Mouse (Mus musculus) liver, embryonic 15.5 days (tissue): ENCODE results near the gene Fthl17c. TPM values are rescaled to one million over a fixed set of nuclear protein-coding genes. Genes with fewer than 3 reads are reported as not detected.
"Not testable (repeated sequence)": the region's sequence is repeated elsewhere in the genome, so short reads cannot be mapped to it uniquely, and the experiment has no call there.

Source experiments
- ATAC-seq: fragments of 200-750 bp; cut with Nextera tagmentation; 2 replicates; pipeline ENCODE4 v1.8.0; 2017; ENCODE audit warnings: moderate number of reproducible peaks, mild to moderate bottlenecking, moderate library complexity; ENCODE audit not compliant: insufficient read depth
- H3K27ac ChIP-seq: fragments of 300-500 bp; sonication (generic); replicated peaks from 2 replicates; pipeline ENCODE4 v1.5.1; 2015; ENCODE audit warnings: mild to moderate bottlenecking, inconsistent platforms
- H3K27me3 ChIP-seq: fragments of 300-500 bp; sonication (generic); 2 replicates; pipeline ENCODE4 v1.6.1; 2015; ENCODE audit warnings: mild to moderate bottlenecking, inconsistent platforms
- H3K36me3 ChIP-seq: fragments of 300-500 bp; sonication (generic); replicated peaks from 2 replicates; pipeline ENCODE4 v1.6.1; 2015; ENCODE audit warnings: moderate library complexity, mild to moderate bottlenecking, inconsistent platforms
- H3K4me1 ChIP-seq: fragments of 300-500 bp; sonication (generic); replicated peaks from 2 replicates; pipeline ENCODE4 v1.6.1; 2015; ENCODE audit warnings: inconsistent platforms
- H3K4me2 ChIP-seq: fragments of 300-500 bp; sonication (generic); 2 replicates; pipeline ENCODE4 v1.6.1; 2015; ENCODE audit warnings: moderate library complexity, mild to moderate bottlenecking, inconsistent platforms
- H3K4me3 ChIP-seq: fragments of 300-500 bp; sonication (generic); replicated peaks from 2 replicates; pipeline ENCODE4 v1.5.1; 2015; ENCODE audit warnings: mild to moderate bottlenecking, inconsistent platforms
- H3K9ac ChIP-seq: fragments of 300-500 bp; sonication (generic); 2 replicates; pipeline ENCODE4 v1.6.1; 2015; ENCODE audit warnings: moderate library complexity, mild to moderate bottlenecking, inconsistent platforms
- H3K9me3 ChIP-seq: fragments of 300-500 bp; sonication (generic); replicated peaks from 2 replicates; pipeline ENCODE4 v1.6.1; 2016; ENCODE audit warnings: inconsistent platforms
- whole genome bisulfite sequencing: fragments of 180-500 bp; shearing (Covaris S2); methylation state at CpG from one replicate; pipeline ENCODE4 v1.1.7; 2015; ENCODE audit warnings: mixed read lengths; ENCODE audit not compliant: insufficient replicate concordance; 5-methylcytosine and 5-hydroxymethylcytosine counted together
- polyA plus RNA-seq: library from polyadenylated mRNA; unstranded; fragments of >200 nt; fragmentation: Nextera tagmentation; extraction: Ambion mirVana; gene quantifications from 2 replicates; pipeline ENCODE4 v1.2.1, GENCODE M21; 2015

Fthl17c gene
- not detected in 2 replicates for polyA plus RNA-seq

DNA sequence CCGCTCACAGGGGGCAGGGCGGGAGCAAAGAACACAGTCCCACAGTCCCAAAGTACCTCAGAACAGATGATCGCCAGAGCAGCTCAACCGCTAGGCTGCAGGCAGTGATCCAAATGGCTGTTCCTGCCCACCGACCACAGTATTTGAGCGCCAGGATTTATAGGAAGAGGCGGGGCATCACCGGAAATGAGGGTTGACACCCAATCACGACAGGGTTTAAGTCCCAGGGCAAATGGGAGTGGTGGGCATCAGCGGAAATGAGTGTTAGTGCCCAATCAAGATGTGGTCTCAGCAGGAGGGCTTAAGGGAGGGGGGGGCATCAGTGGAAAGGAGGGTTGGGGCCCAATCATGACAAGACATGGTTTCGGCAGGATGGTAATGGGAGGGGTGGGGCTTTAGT, at the start of gene Fthl17c:
Gene Fthl17c (minus strand): TSS at position 101 of the 400 bp plus-strand sequence.
- WGBS, result no CpG with 5 or more reads among the region's 11 CpGs
- H3K27me3 ChIP-seq, H3K4me1 ChIP-seq, H3K4me3 ChIP-seq, H3K4me2 ChIP-seq, H3K36me3 ChIP-seq, H3K9ac ChIP-seq, ATAC-seq, H3K27ac ChIP-seq, H3K9me3 ChIP-seq: not testable (repeated sequence)

DNA sequence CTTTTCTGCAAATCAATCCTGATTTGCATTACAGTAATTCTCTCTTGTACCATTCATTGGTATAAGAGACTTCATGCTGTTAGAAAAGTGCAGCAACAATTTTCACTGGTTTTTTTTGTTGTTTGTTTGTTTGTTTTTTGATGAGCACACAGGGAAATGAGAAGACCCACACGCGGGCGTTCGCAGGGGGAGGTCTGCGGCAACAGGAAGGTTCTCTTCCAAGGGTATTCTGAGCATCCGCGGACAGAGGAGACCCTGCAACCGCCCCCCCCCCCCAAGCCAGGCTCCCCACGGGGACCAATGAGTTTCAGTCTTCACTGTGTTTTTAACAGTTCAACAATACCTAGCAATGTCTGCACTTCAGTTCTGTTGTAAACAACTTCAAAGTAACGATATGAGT, 43.1 kb upstream of the Fthl17c start:
- WGBS, result 54% methylated on average over 10 of the region's 10 CpGs
- Histone ChIP-seq H3K9me3 (no peaks in the 10 kb centered on the region), H3K27me3 (no peaks in the 10 kb centered on the region), H3K4me2 (no peak overlapping the region), H3K36me3 (no peaks in the 10 kb centered on the region), H3K27ac (no peak overlapping the region), H3K9ac (no peak overlapping the region), H3K4me1 (no peaks in the 10 kb centered on the region), H3K4me3 (no peak overlapping the region)
- ATAC-seq, result no peak

DNA sequence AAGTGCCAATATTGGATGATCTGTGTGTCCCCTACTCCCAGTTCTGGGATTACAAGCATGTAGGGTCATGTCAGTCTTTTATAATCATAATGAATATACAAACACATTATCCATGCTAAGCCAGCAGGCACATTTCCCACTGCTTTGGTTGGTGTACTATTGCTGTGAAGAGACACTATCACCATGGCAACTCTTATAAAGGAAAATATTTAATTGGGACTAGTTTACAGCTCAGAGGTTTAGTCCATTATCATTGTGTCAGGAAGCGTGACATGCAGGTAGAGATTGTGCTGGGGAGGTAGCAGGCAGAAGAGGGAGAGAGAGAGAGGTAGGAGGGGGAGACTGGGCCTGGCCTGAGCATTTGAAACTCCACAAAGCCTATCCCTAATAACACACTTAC, 39.7 kb upstream of the Fthl17c start:
- Histone ChIP-seq H3K9me3 (no peaks in the 10 kb centered on the region), H3K9ac (no peak overlapping the region), H3K27me3 (no peaks in the 10 kb centered on the region), H3K4me1 (no peaks in the 10 kb centered on the region), H3K4me2 (no peak overlapping the region), H3K36me3 (no peaks in the 10 kb centered on the region), H3K4me3 (no peak overlapping the region), H3K27ac (no peak overlapping the region)
- WGBS, result 36% methylated on average over 1 of the region's 1 CpGs
- ATAC-seq, result no peak

DNA sequence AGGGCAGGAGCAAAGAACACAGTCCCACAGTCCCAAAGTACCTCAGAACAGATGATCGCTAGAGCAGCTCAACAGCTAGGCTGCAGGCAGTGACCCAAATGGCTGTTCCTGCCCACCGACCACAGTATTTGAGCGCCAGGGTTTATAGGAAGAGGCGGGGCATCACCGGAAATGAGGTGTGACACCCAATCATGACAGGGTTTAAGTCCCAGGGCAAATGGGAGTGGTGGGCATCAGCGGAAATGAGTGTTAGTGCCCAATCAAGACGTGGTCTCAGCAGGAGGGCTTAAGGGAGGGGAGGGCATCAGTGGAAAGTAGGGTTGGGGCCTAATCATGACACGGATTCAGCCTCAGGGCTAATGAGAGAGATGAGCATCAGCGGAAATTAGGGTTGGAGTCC, 10.3 kb upstream of the Fthl17c start, which contains the start of gene Fthl17d:
Gene Fthl17d (minus strand): TSS at position 101 of the 400 bp plus-strand sequence.
- not testable (repeated sequence) for H3K4me3 ChIP-seq, ATAC-seq, H3K9me3 ChIP-seq, H3K4me1 ChIP-seq, H3K27me3 ChIP-seq, H3K36me3 ChIP-seq, H3K27ac ChIP-seq, H3K4me2 ChIP-seq, H3K9ac ChIP-seq
- WGBS, result no CpG with 5 or more reads among the region's 9 CpGs

DNA sequence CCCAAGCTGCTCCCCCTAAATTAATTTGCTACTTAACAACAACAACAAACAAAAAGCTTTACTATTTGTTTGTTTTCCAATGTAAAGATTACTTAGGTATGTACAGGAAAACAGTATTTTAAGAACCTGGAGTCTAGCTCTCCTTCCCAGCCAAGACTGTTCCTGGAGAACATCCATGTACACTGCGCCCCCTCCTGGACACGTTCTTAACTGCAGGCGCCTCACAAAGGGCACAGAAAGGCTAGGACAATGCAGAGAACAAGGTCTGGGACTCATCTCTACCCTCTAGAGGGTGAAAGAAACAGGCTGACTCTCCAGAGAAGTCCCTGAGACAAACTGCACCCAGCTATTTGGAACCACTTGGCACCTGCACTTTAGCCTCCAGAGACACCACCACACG, 11.7 kb downstream of the Fthl17c start:
- not testable (repeated sequence) for ATAC-seq, H3K4me3 ChIP-seq, H3K4me1 ChIP-seq, H3K27ac ChIP-seq, H3K9me3 ChIP-seq, H3K27me3 ChIP-seq, H3K9ac ChIP-seq, H3K36me3 ChIP-seq, H3K4me2 ChIP-seq
- 25% methylated on average over 4 of the region's 4 CpGs for WGBS

DNA sequence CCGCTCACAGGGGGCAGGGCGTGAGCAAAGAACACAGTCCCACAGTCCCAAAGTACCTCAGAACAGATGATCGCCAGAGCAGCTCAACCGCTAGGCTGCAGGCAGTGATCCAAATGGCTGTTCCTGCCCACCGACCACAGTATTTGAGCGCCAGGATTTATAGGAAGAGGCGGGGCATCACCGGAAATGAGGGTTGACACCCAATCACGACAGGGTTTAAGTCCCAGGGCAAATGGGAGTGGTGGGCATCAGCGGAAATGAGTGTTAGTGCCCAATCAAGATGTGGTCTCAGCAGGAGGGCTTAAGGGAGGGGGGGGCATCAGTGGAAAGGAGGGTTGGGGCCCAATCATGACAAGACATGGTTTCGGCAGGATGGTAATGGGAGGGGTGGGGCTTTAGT, 13.5 kb downstream of the Fthl17c start, which contains the start of gene Fthl17b:
Gene Fthl17b (minus strand): TSS at position 101 of the 400 bp plus-strand sequence.
- H3K27ac ChIP-seq, ATAC-seq, H3K9ac ChIP-seq, H3K4me3 ChIP-seq, H3K9me3 ChIP-seq, H3K4me2 ChIP-seq, H3K27me3 ChIP-seq, H3K4me1 ChIP-seq, H3K36me3 ChIP-seq: not testable (repeated sequence)
- WGBS, result 83% methylated on average over 4 of the region's 11 CpGs

DNA sequence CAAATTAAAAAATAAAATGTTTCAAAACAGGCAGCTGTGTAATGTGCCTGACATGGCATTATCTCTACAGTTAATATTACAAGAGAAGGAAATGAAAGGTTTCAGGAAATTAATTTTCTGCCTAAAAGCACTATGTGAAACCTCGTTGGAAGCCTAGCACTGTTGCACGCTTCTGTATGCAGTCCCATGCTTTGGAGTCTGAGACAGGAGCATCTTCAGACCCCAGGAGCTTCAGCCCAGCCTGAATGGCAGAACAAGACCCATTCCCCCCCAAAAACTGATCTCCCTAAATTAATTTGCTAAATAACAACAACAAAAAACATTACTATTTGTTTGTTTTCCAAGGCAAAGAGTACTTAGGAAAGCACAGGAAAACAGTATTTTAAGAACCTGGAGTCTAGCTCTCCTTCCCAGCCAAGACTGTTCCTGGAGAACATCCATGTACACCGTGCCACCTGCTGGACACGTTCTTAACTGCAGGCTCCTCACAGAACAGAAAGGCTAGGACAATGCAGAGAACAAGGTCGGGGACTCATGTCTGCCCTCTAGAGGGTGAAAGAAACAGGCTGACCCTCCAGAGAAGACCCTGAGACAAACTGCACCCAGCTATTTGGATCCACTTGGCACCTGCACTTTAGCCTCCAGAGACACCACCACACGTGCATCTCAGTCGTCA, 28.1 kb downstream of the Fthl17c start:
- H3K4me3 ChIP-seq, H3K36me3 ChIP-seq, H3K9ac ChIP-seq, H3K27ac ChIP-seq, H3K4me2 ChIP-seq, H3K27me3 ChIP-seq, ATAC-seq, H3K9me3 ChIP-seq, H3K4me1 ChIP-seq: not testable (repeated sequence)
- WGBS, result 8% methylated on average over 7 of the region's 7 CpGs

DNA sequence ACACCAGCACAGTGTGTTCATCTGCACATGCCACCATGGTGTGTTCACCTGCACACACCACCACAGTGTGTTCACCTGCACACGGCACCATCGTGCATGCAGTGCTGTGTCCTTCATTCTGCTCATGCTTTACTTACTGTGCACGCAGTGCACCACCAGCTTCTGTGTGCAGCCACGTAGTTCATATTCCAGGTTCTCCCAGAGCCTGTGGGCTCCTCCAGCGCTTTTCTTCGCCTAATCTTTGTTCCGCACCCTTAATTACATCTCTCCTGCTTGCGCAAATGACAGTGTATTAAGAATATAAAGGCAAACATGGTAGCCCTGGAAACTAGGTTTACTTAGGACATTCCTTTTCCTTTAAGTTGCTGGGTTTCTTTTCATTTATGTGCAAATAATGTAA, 32.3 kb downstream of the Fthl17c start:
- Histone ChIP-seq H3K9me3 (no peaks in the 10 kb centered on the region), H3K27ac (no peak overlapping the region), H3K4me3 (no peak overlapping the region), H3K27me3 (no peaks in the 10 kb centered on the region), H3K9ac (no peak overlapping the region), H3K4me1 (no peaks in the 10 kb centered on the region), H3K36me3 (no peaks in the 10 kb centered on the region), H3K4me2 (no peak overlapping the region)
- ATAC-seq, result no peak
- WGBS, result 64% methylated on average over 8 of the region's 8 CpGs

DNA sequence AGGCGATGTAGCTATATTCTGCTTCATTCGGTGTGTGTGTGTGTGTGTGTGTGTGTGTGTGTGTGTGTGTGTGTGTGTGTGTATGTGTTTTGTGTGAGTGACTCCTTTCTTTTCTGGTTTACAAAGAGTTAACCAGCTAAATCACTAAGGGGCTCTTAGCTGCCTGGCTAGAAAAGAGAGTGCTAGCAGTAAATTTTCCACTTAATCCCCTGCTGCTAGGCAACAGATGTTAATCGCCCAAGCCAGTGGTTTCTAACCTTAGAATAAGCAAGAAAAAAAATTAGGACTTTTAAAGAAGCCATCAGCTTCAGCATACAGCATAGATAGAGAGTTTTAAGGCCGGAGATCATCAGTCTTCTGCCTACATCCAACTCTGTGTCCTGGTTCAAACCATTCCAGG, 49.1 kb downstream of the Fthl17c start:
- ATAC-seq, result no peak
- no peak overlapping the region for H3K4me3 ChIP-seq
- no peaks in the 10 kb centered on the region for H3K36me3 ChIP-seq
- no peaks in the 10 kb centered on the region for H3K9me3 ChIP-seq
- H3K4me2 ChIP-seq, result no peak overlapping the region
- 38% methylated on average over 4 of the region's 4 CpGs for WGBS
- no peak overlapping the region for H3K27ac ChIP-seq
- H3K4me1 ChIP-seq, result no peaks in the 10 kb centered on the region
- H3K27me3 ChIP-seq, result no peaks in the 10 kb centered on the region
- H3K9ac ChIP-seq, result no peak overlapping the region

Other genes starting within 250 kb of the Fthl17c start
- gene Ssx9, start 228.1 kb downstream of the Fthl17c start, polyA plus RNA-seq, result not detected in 2 replicates
- gene Ssxb5, start 172.9 kb downstream of the Fthl17c start, polyA plus RNA-seq, result not detected in 2 replicates
- gene Gm6592, start 132.6 kb downstream of the Fthl17c start, polyA plus RNA-seq, result not detected in 2 replicates
- not detected in 2 replicates for gene Gm5751, start 102.3 kb downstream of the Fthl17c start, polyA plus RNA-seq
- 0.13 and 0.15 TPM in 2 replicates for gene B630019K06Rik, start 84.2 kb downstream of the Fthl17c start, polyA plus RNA-seq
- not detected in 2 replicates for gene Fthl17b, start 13.6 kb downstream of the Fthl17c start, polyA plus RNA-seq
- gene Fthl17d, start 10.2 kb upstream of the Fthl17c start, polyA plus RNA-seq, result not detected in 2 replicates
- gene Fthl17e, start 56.9 kb upstream of the Fthl17c start, polyA plus RNA-seq, result not detected in 2 replicates
- not detected in 2 replicates for gene Fthl17f, start 86.5 kb upstream of the Fthl17c start, polyA plus RNA-seq
- not detected in 2 replicates for gene 4930402K13Rik, start 128.0 kb upstream of the Fthl17c start, polyA plus RNA-seq
- gene Lancl3, start 223.3 kb upstream of the Fthl17c start, polyA plus RNA-seq, result 0.24 and 0.28 TPM in 2 replicates